Comparison of ENCODE assay signal across 8 mouse cellular contexts in the genomic region with DNA sequence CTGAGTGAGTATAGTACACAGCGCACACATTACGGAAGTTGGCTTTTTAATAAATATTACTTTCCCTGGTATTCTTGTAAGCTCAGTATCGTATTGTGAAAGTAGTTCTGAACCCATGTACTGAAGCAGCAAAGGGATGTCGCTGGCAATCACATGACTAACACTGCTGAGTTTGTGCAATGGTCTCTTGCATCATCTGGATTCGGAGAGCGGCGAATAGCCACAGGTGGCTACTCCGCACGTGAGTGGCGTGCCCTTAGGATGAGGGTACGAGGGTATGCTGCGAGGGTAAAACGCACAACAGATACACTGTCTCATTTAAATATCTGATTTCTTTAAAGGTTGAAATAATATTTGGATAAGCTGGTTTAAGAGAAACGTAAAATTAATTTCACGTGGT. TPM values are rescaled to one million over a fixed set of nuclear protein-coding genes. Genes with fewer than 3 reads are reported as not detected.
DNase-seq lines count a peak whose midpoint lies in the region; ATAC-seq and TF ChIP-seq lines count a peak whose summit lies in the region.

No protein-coding gene starts in this region.

- no peaks in the 10 kb centered on the region for H3K27me3 ChIP-seq in heart, adult 2 months (ENCODE audit: control insufficient read depth, insufficient read depth, low read length)
- no peaks in the 10 kb centered on the region for H3K27me3 ChIP-seq in hindbrain, embryonic 13.5 days

- no peaks in the 10 kb centered on the region for H3K9me3 ChIP-seq in hindbrain, embryonic 13.5 days

- peaks cover 4% of the 10 kb centered on the region for H3K79me2 ChIP-seq in heart, adult 2 months (replicated peaks; ENCODE audit: control insufficient read depth, insufficient read depth, low read length)

- peak; percentile 95 for DNase-seq in heart, adult 11 months
- DNase-seq in heart, adult 2 months = no peak
- DNase-seq in NIH3T3 (ENCODE audit: low read depth) = peak; percentile 52
- peak; percentile 46 for DNase-seq in lung, postnatal 14 days
- peak; percentile 70 for DNase-seq in yolk sac, embryonic 10.5 days (ENCODE audit: low spot score)
- DNase-seq in embryo, embryonic 10 days (ENCODE audit: low spot score) = no peak
- no peak for DNase-seq in layer of hippocampus, postnatal 10 days (ENCODE audit: low spot score in 2 of 2)

- no peak for TF ChIP-seq POLR2A in heart, adult 2 months (IDR thresholded peaks at IDR 0.05; ENCODE audit: insufficient read depth, low read depth, low read length)

- no peak overlapping the region; the same call in 1 of the 2 replicates for H3K27ac ChIP-seq in heart, adult 2 months
- H3K27ac ChIP-seq in hindbrain, embryonic 13.5 days = peak overlapping the region; percentile 97; the same call in 1 of the 2 replicates

- peaks cover 5% of the 10 kb centered on the region; the same call in 1 of the 2 replicates for H3K4me1 ChIP-seq in heart, adult 2 months (ENCODE audit: control insufficient read depth, insufficient read depth, low read length)
- peaks cover 42% of the 10 kb centered on the region for H3K4me1 ChIP-seq in hindbrain, embryonic 13.5 days (replicated peaks)

- intact Hi-C loops in heart, adult 2 months (cut with DNase I) = loop anchor here (5.0 kb wide), 2 partner anchors 205 to 575 kb away; a partner anchor contains a TSS

- no peak overlapping the region for H3K9ac ChIP-seq in heart, adult 2 months (ENCODE audit: low read depth, low read length)
- peak overlapping the region; percentile 83 for H3K9ac ChIP-seq in hindbrain, embryonic 13.5 days

- ATAC-seq in hindbrain, embryonic 13.5 days (ENCODE audit: low FRiP score) = no peak

- no peak overlapping the region for H3K4me3 ChIP-seq in heart, adult 2 months
- peak overlapping the region; percentile 91 for H3K4me3 ChIP-seq in hindbrain, embryonic 13.5 days

- no peak for TF ChIP-seq CTCF in heart, adult 2 months (IDR thresholded peaks at IDR 0.05)

- WGBS in heart, adult 2 months = 83% methylated on average over 15 of the region's 15 CpGs
- WGBS in hindbrain, embryonic 13.5 days = 88% methylated on average over 15 of the region's 15 CpGs

- TF ChIP-seq EP300 in heart, adult 2 months (IDR thresholded peaks at IDR 0.05; ENCODE audit: insufficient read depth, low read depth, low read length) = no peak

- H3K36me3 ChIP-seq in heart, adult 2 months (ENCODE audit: control insufficient read depth, insufficient read depth, low read length) = no peaks in the 10 kb centered on the region
- peaks cover 5% of the 10 kb centered on the region for H3K36me3 ChIP-seq in hindbrain, embryonic 13.5 days

- peak overlapping the region; percentile 76 for H3K4me2 ChIP-seq in hindbrain, embryonic 13.5 days

RNA-seq across cellular contexts. Expression of a gene that starts 1.3 kb away (rescaled TPM):
- 10 to 100 TPM; 22.2 to 26.0 TPM for total RNA-seq in heart, adult 2 months (2021)
- polyA plus RNA-seq in heart, adult 2 months (2012; rRNA removed) = 19.2 and 37.5 TPM in 2 replicates
- polyA plus RNA-seq in hindbrain, embryonic 13.5 days (2015; fragmentation: Nextera tagmentation; extraction: Ambion mirVana) = 95.5 and 97.1 TPM in 2 replicates
- 10 to 100 TPM; 78.9 to 94.2 TPM for total RNA-seq in layer of hippocampus, postnatal 10 days (2021)

RNA-seq across cellular contexts. Expression of a gene that starts 1.6 kb away (rescaled TPM):
- 10 to 100 TPM; 45.1 to 46.7 TPM for total RNA-seq in heart, adult 2 months (2021)
- 35.8 and 48.5 TPM in 2 replicates for polyA plus RNA-seq in heart, adult 2 months (2012; rRNA removed)
- 54.8 and 55.2 TPM in 2 replicates for polyA plus RNA-seq in hindbrain, embryonic 13.5 days (2015; fragmentation: Nextera tagmentation; extraction: Ambion mirVana)
- 100 to 1,000 TPM; 145 to 159 TPM for total RNA-seq in layer of hippocampus, postnatal 10 days (2021)

RNA-seq across cellular contexts. Expression of a gene that starts 38.9 kb away (rescaled TPM):
- total RNA-seq in heart, adult 2 months (2021) = 1 to 10 TPM; 3.9 to 4.9 TPM
- 2.4 and 5.8 TPM in 2 replicates for polyA plus RNA-seq in heart, adult 2 months (2012; rRNA removed)
- polyA plus RNA-seq in hindbrain, embryonic 13.5 days (2015; fragmentation: Nextera tagmentation; extraction: Ambion mirVana) = 18.8 and 21.0 TPM in 2 replicates
- 10 to 100 TPM; 19.9 to 23.8 TPM for total RNA-seq in layer of hippocampus, postnatal 10 days (2021)

Comparison
In these comparisons a context has a peak if more than half of its experiments do, and no peak if none do; other contexts are left out.
1. DNase-seq: peak in heart, adult 11 months (single experiment), NIH3T3 (single experiment), lung, postnatal 14 days (single experiment) and yolk sac, embryonic 10.5 days (single experiment); none in heart, adult 2 months (0 of 2), embryo, embryonic 10 days (single experiment) and layer of hippocampus, postnatal 10 days (0 of 2).